Mouse (Mus musculus) lung, postnatal 0 days (tissue): ENCODE data around the gene 4930558K02Rik.

Experiments
- CTCF ChIP-seq: IDR thresholded peaks from 2 replicates; pipeline ENCODE4 v1.5.1; 2016; ENCODE audit warnings: antibody characterized with exemption, mild to moderate bottlenecking
- EP300 ChIP-seq: IDR thresholded peaks from 2 replicates; pipeline ENCODE4 v1.6.1; 2016; ENCODE audit warnings: antibody characterized with exemption, mild to moderate bottlenecking, control low read depth

DNA sequence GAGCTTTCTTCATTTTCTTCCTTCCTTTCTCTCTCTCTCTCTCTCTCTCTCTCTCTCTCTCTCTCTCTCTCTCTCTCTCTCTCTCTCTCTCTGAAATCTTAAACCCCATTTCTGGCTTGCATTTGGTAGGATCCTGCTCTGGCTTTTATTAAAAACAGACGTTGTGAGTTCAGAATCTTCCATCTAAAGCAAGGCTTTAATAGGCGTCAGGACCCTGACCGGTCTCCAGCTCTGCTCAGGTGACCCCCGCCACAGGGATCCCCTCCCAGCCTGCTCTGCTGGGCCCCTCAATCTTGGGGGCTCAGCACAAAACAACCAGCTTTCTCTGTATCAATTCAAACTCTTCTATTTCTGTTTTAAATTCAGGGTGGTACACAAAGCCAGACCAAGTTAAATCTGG, 28.8 kb upstream of the 4930558K02Rik start:
- TF ChIP-seq CTCF (no peak), EP300 (no peak)
